Mouse (Mus musculus): ENCODE measurements around the gene Cmss1. TPM values are rescaled to one million over a fixed set of nuclear protein-coding genes. Genes with fewer than 3 reads are reported as not detected.

Cmss1 gene
- polyA plus RNA-seq, 1 experiment from 2014 or later, result 50.4 TPM

- Histone ChIP-seq H3K36me3 (ENCODE audit: insufficient read depth, low read length) (no peaks in the 10 kb centered on the region), H3K4me2 (ENCODE audit: low read length) (no peak overlapping the region), H3K27ac (no peak overlapping the region), H3K9me3 (replicated peaks; ENCODE audit: low read length) (no peaks in the 10 kb centered on the region), H3K4me1 (replicated peaks; ENCODE audit: insufficient read depth, low read length) (no peaks in the 10 kb centered on the region), H3K27me3 (ENCODE audit: insufficient read depth, low read length) (no peaks in the 10 kb centered on the region), H3K4me3 (replicated peaks; ENCODE audit: low read depth, low read length) (no peak overlapping the region), H3K9ac (ENCODE audit: low read depth, low read length) (no peak overlapping the region)
- no peak for TF ChIP-seq CTCF (IDR thresholded peaks at IDR 0.05; ENCODE audit: low read depth)
- ATAC-seq (replicated peaks; ENCODE audit: low FRiP score, low read depth) (no peak), DNase-seq (ENCODE audit: low spot score) (peak; percentile 86)
- WGBS, result 63% methylated on average over 7 of the region's 7 CpGs
Measured at GRCm38 (mm10) chr16:57319284-57320124, 287.2 kb downstream of the Cmss1 start.

DNA sequence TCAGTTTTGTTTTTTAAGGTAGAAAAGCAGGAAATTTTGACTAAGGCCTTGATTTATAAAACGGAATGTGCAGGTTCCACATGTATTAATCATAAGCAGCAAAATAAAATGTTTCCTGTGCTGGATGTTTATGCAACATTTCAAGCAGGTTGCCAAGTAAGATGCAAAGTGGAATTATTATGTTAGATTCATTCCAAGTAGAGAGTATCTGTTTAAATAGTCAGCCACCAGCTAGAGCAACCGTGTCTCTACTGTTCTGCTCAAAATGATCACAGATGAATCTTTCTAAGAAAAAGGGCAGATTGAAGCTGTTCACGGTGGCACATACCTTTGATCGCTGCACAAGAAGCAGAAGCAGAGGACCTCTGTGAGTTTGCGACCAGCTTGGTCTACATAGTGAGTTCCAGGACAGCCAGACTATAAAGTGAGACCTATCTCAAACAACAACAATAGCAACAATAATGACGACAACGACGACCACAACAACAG, 288.0 kb downstream of the Cmss1 start:
- 40% methylated on average over 8 of the region's 8 CpGs for WGBS
- no peak overlapping the region for H3K4me2 ChIP-seq (ENCODE audit: low read length)
- H3K4me1 ChIP-seq (replicated peaks; ENCODE audit: insufficient read depth, low read length), result no peaks in the 10 kb centered on the region
- H3K9me3 ChIP-seq (replicated peaks; ENCODE audit: low read length), result no peaks in the 10 kb centered on the region
- no peak overlapping the region for H3K9ac ChIP-seq (ENCODE audit: low read depth, low read length)
- TF ChIP-seq CTCF (IDR thresholded peaks at IDR 0.05; ENCODE audit: low read depth), result no peak
- H3K36me3 ChIP-seq (ENCODE audit: insufficient read depth, low read length), result no peaks in the 10 kb centered on the region
- H3K27me3 ChIP-seq (ENCODE audit: insufficient read depth, low read length), result no peaks in the 10 kb centered on the region
- H3K27ac ChIP-seq, result peak overlapping the region; percentile 58; the same call in 1 of the 2 replicates
- H3K4me3 ChIP-seq (replicated peaks; ENCODE audit: low read depth, low read length), result no peak overlapping the region
- no peak for ATAC-seq (replicated peaks; ENCODE audit: low FRiP score, low read depth)
- DNase-seq (ENCODE audit: low spot score), result peak; percentile 85

DNA sequence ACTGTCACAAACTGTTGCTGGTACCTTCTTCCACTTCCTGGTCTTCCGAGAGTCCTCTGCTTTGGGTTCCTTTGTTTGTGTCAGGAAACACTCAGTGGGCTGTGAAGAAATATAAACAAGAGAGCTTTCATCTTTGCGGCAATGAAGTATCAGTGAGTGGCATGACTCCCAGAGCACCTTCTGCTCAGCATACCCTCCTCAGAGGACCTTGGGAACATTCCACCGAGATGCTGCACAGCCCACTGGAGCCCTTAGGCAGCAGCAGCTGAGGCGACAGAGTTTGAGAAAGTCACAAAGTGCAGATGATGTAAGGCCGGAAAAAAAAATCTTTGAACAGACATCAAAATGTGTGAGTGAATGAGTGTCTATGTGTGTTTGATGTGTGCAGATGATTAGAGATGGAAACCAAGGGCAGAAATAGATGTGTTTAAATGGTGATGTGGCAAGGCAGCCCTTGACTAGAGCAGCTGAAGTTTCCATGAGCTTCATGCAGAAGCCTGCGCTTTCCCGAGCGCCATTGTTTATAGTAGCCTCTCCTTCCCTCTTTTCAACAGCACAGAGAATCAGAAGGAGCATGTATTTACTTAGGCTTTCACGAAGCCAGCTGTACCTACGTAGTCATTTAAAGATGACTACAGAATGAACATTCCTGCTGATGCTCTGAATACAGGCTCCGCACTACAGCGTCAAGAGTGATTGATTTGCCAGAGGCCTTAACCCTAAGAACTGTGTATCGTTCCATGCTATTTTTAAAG, 288.6 kb downstream of the Cmss1 start:
- no peak overlapping the region for H3K4me2 ChIP-seq (ENCODE audit: low read length)
- H3K9me3 ChIP-seq (replicated peaks; ENCODE audit: low read length), result no peaks in the 10 kb centered on the region
- 42% methylated on average over 13 of the region's 13 CpGs for whole genome bisulfite sequencing
- DNase-seq (ENCODE audit: low spot score) (no peak), ATAC-seq (replicated peaks; ENCODE audit: low FRiP score, low read depth) (no peak)
- H3K4me3 ChIP-seq (replicated peaks; ENCODE audit: low read depth, low read length), result no peak overlapping the region
- no peak for TF ChIP-seq CTCF (IDR thresholded peaks at IDR 0.05; ENCODE audit: low read depth)
- H3K4me1 ChIP-seq (replicated peaks; ENCODE audit: insufficient read depth, low read length), result no peaks in the 10 kb centered on the region
- no peaks in the 10 kb centered on the region for H3K36me3 ChIP-seq (ENCODE audit: insufficient read depth, low read length)
- H3K9ac ChIP-seq (ENCODE audit: low read depth, low read length), result no peak overlapping the region
- H3K27me3 ChIP-seq (ENCODE audit: insufficient read depth, low read length), result no peaks in the 10 kb centered on the region
- H3K27ac ChIP-seq, result peak overlapping the region; percentile 58

DNA sequence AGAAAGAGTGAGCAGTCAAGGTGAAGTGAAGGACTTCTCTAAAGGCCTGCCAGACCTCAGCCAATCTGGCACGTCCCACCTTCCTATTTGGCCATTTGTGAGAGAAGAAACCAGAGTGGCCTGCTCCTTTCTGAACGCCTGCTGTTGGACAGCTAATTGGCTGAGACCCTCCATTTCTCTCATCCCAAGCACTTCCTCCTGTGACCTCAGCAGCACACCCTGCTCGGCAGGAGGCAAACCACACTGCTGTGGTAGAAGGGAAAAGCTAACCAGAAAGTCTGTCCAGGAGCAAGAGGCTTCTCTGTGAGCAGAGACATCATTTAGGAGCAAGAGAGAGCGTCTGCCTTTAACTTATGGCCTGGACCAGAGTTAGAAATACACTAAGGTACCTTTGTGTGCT, 289.5 kb downstream of the Cmss1 start:
- 65% methylated on average over 4 of the region's 4 CpGs for WGBS
- no peak for TF ChIP-seq CTCF (IDR thresholded peaks at IDR 0.05; ENCODE audit: low read depth)
- Histone ChIP-seq H3K27ac (no peak overlapping the region), H3K27me3 (ENCODE audit: insufficient read depth, low read length) (no peaks in the 10 kb centered on the region), H3K9ac (ENCODE audit: low read depth, low read length) (no peak overlapping the region), H3K4me2 (ENCODE audit: low read length) (no peak overlapping the region), H3K4me1 (replicated peaks; ENCODE audit: insufficient read depth, low read length) (no peaks in the 10 kb centered on the region), H3K9me3 (replicated peaks; ENCODE audit: low read length) (no peaks in the 10 kb centered on the region), H3K36me3 (ENCODE audit: insufficient read depth, low read length) (no peaks in the 10 kb centered on the region), H3K4me3 (replicated peaks; ENCODE audit: low read depth, low read length) (no peak overlapping the region)
- no peak for DNase-seq (ENCODE audit: low spot score)
- ATAC-seq (replicated peaks; ENCODE audit: low FRiP score, low read depth), result no peak

DNA sequence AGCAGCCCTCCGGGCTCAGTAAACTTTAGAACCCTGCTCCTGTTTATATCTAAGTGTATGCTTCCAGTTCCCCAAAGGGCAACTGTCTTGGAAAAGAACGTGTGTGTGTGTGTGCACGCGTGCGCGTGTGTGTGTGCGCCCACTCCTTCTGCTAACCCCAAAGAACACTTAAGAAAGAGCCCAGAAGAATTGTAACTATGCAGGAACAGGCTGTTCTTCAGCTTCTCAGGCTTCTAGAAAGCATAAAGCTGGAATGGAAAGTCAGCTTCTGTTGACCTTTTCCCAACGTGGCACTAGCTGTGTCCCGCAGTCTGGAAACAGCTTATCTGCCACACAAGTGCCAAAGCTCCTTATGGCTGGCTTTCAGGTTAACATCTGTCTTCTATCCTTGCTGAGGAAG, 291.6 kb downstream of the Cmss1 start:
- TF ChIP-seq CTCF (IDR thresholded peaks at IDR 0.05; ENCODE audit: low read depth), result no peak
- Histone ChIP-seq H3K4me3 (replicated peaks; ENCODE audit: low read depth, low read length) (no peak overlapping the region), H3K4me2 (ENCODE audit: low read length) (no peak overlapping the region), H3K9ac (ENCODE audit: low read depth, low read length) (no peak overlapping the region), H3K4me1 (replicated peaks; ENCODE audit: insufficient read depth, low read length) (no peaks in the 10 kb centered on the region), H3K36me3 (ENCODE audit: insufficient read depth, low read length) (no peaks in the 10 kb centered on the region), H3K27ac (no peak overlapping the region), H3K9me3 (replicated peaks; ENCODE audit: low read length) (no peaks in the 10 kb centered on the region), H3K27me3 (ENCODE audit: insufficient read depth, low read length) (no peaks in the 10 kb centered on the region)
- no peak for ATAC-seq (replicated peaks; ENCODE audit: low FRiP score, low read depth)
- WGBS, result 82% methylated on average over 9 of the region's 9 CpGs
- no peak for DNase-seq (ENCODE audit: low spot score)

DNA sequence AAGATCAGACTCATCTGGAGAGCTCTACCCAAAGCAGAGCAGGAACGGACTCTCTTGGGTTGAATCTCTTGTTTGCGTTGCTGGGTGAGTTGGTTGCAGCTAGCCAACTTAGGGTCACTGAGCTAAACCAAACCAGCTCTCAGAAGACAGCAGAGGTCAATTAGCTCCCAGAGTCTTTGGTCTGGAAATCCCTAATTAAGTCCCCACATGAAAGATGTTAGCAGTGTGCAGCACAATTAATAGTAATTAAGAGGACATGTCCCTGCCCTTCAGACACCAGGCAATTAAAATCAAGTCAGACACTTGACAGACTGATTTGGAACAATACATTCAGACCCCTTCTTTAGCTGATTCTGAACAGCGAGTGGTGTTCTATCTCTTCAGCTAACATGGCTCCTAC, 292.4 kb downstream of the Cmss1 start:
- H3K27me3 ChIP-seq (ENCODE audit: insufficient read depth, low read length), result no peaks in the 10 kb centered on the region
- no peak overlapping the region for H3K4me3 ChIP-seq (replicated peaks; ENCODE audit: low read depth, low read length)
- no peaks in the 10 kb centered on the region for H3K4me1 ChIP-seq (replicated peaks; ENCODE audit: insufficient read depth, low read length)
- no peak for TF ChIP-seq CTCF (IDR thresholded peaks at IDR 0.05; ENCODE audit: low read depth)
- ATAC-seq (replicated peaks; ENCODE audit: low FRiP score, low read depth) (no peak), DNase-seq (ENCODE audit: low spot score) (no peak)
- no peaks in the 10 kb centered on the region for H3K36me3 ChIP-seq (ENCODE audit: insufficient read depth, low read length)
- no peaks in the 10 kb centered on the region for H3K9me3 ChIP-seq (replicated peaks; ENCODE audit: low read length)
- no peak overlapping the region for H3K27ac ChIP-seq
- WGBS, result 89% methylated on average over 3 of the region's 3 CpGs
- no peak overlapping the region for H3K4me2 ChIP-seq (ENCODE audit: low read length)
- H3K9ac ChIP-seq (ENCODE audit: low read depth, low read length), result no peak overlapping the region

All from kidney, postnatal 0 days (tissue).